Mouse (Mus musculus) liver, embryonic 14.5 days (tissue): ENCODE measurements around the gene Cyp2d22.

Source experiments
- CTCF ChIP-seq: IDR thresholded peaks from 2 replicates; pipeline ENCODE4 v1.5.1; 2016; ENCODE audit warnings: antibody characterized with exemption, low read depth, control low read depth
- EP300 ChIP-seq: IDR thresholded peaks from 2 replicates; pipeline ENCODE4 v1.6.1; 2016; ENCODE audit warnings: antibody characterized with exemption, low read depth

DNA sequence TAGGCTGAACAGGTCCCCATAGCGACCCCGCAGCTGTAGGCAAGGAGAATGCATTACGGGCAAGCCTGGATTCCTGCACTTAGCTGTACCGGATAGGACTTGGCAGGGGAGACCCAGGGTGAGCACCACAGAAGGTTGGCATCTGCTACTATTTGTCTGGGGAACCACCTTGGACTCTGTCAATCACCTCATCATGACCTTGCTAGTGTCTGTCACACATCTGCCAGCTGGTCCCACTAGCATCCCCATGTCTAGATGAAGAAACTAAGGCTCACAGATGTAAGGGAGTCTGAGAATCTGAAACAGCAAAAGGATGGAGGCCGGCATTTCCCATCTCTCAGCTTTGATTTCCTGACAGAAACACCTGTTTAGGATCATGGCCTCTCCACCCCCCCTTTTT, 5.6 kb downstream of the Cyp2d22 start:
- TF ChIP-seq CTCF (no peak), EP300 (no peak)
